Mouse (Mus musculus): ENCODE measurements around the gene Arhgef40. TPM values are rescaled to one million over a fixed set of nuclear protein-coding genes. Genes with fewer than 3 reads are reported as not detected.

The Arhgef40 gene
- polyA plus RNA-seq, 2 experiments: 143 to 220 TPM

DNA sequence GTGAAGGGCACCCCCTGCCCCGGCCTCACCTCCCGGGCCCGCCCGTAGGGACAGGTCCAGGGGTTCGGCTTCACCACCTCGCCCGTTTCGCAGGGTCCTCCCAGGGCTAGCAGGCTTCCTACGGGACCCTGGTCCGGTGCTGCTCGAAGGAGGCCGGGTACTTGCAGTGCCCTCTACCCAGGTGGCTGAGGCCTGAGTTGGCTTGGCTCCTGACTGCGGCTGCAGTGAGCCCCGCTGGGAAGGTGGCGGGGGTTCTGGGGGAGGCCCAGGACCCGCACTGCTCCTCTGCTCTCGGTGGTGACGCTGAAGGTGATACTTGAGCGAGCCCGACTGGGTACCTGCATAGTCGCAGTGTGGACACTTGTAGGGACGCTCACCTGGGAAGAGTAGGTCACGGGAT is 22.3 kb downstream of the Arhgef40 start:
- H3K36me3 ChIP-seq (ENCODE audit: control insufficient read depth, insufficient read depth, low read length): peaks cover 69% of the 10 kb centered on the region
- no peaks in the 10 kb centered on the region for H3K27me3 ChIP-seq (ENCODE audit: control insufficient read depth, insufficient read depth, low read length)
- no peak overlapping the region for H3K9ac ChIP-seq (ENCODE audit: low read depth, low read length, severe bottlenecking)
- H3K4me2 ChIP-seq (replicated peaks; ENCODE audit: low read depth, low read length, severe bottlenecking): no peak overlapping the region
- ATAC-seq (ENCODE audit: low FRiP score, low read depth): no peak
- no peaks in the 10 kb centered on the region for H3K9me3 ChIP-seq (ENCODE audit: control insufficient read depth, low read length)
- 96% methylated on average over 21 of the region's 23 CpGs for WGBS
- no peak for TF ChIP-seq POLR2A (IDR thresholded peaks at IDR 0.05; ENCODE audit: borderline replicate concordance, extremely low read depth, insufficient read depth, insufficient read length)
- DNase-seq (ENCODE audit: low spot score): no peak
- H3K4me1 ChIP-seq (ENCODE audit: control insufficient read depth, insufficient read depth, low read length): peaks cover 14% of the 10 kb centered on the region; the same call in 1 of the 2 replicates
- H3K4me3 ChIP-seq (replicated peaks; ENCODE audit: low read length): no peak overlapping the region
- H3K27ac ChIP-seq (replicated peaks; ENCODE audit: low read depth, low read length): no peak overlapping the region

DNA sequence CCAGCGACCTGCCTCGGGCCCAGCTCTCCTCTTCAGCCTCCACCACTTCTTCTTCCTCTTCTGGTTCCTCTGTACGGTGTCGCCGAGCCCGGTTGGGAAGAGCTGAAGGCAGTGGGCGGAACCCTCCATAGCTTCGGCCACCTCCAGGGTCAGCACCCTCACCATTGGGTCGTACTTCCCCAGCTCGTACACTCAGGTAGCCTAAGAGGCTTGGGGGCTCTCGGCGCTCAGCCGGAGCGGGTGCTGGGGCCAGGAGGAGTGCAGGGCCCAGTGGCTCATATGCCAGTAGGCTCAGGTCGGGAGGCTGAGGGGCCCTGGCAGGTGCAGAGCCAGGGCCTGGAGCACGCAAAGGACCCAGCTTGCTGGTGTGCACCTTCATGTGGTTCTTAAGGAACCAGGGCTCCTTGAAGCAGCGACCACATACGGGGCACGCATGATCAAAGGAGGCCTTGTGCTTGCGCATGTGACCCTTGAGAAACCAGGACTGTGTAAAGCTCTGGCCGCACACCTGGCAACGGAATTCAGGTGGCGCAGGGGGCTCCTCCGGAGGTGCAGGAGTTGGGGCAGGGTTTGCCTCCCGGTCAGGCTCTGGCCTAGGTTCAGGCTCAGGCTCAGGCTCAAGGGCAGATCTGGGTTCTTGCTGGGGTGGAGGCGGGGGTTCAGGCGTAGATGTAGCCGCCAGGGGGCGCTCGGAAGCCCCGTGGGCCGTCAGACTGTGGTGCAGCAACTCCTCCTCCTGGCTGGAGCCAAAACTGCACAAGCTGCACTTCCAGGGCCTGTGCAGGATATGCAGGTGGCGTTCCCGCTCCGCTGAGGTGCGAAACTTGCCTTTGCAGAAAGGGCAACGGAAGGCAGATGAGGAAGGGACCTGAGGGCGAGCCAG is 24.0 kb downstream of the Arhgef40 start:
- WGBS: 57% methylated on average over 37 of the region's 38 CpGs
- no peak overlapping the region for H3K9ac ChIP-seq (ENCODE audit: low read depth, low read length, severe bottlenecking)
- H3K36me3 ChIP-seq (ENCODE audit: control insufficient read depth, insufficient read depth, low read length): peaks cover 51% of the 10 kb centered on the region
- peak overlapping the region; percentile 21 for H3K4me2 ChIP-seq (replicated peaks; ENCODE audit: low read depth, low read length, severe bottlenecking)
- TF ChIP-seq POLR2A (IDR thresholded peaks at IDR 0.05; ENCODE audit: borderline replicate concordance, extremely low read depth, insufficient read depth, insufficient read length): no peak
- H3K9me3 ChIP-seq (ENCODE audit: control insufficient read depth, low read length): no peaks in the 10 kb centered on the region
- H3K27ac ChIP-seq (replicated peaks; ENCODE audit: low read depth, low read length): no peak overlapping the region
- DNase-seq (ENCODE audit: low spot score) (peak; percentile 75), ATAC-seq (ENCODE audit: low FRiP score, low read depth) (peak; percentile 73)
- no peak overlapping the region for H3K4me3 ChIP-seq (replicated peaks; ENCODE audit: low read length)
- H3K4me1 ChIP-seq (ENCODE audit: control insufficient read depth, insufficient read depth, low read length): peaks cover 24% of the 10 kb centered on the region
- no peaks in the 10 kb centered on the region for H3K27me3 ChIP-seq (ENCODE audit: control insufficient read depth, insufficient read depth, low read length)

- peaks cover 25% of the 10 kb centered on the region for H3K4me1 ChIP-seq (ENCODE audit: control insufficient read depth, insufficient read depth, low read length)
- no peaks in the 10 kb centered on the region for H3K27me3 ChIP-seq (ENCODE audit: control insufficient read depth, insufficient read depth, low read length)
- H3K9me3 ChIP-seq (ENCODE audit: control insufficient read depth, low read length): no peaks in the 10 kb centered on the region
- no peak overlapping the region for H3K27ac ChIP-seq (replicated peaks; ENCODE audit: low read depth, low read length)
- no peak for TF ChIP-seq POLR2A (IDR thresholded peaks at IDR 0.05; ENCODE audit: borderline replicate concordance, extremely low read depth, insufficient read depth, insufficient read length)
- H3K4me2 ChIP-seq (replicated peaks; ENCODE audit: low read depth, low read length, severe bottlenecking): peak overlapping the region; percentile 21
- 59% methylated on average over 26 of the region's 26 CpGs for WGBS
- ATAC-seq (ENCODE audit: low FRiP score, low read depth) (no peak), DNase-seq (ENCODE audit: low spot score) (no peak)
- no peak overlapping the region for H3K9ac ChIP-seq (ENCODE audit: low read depth, low read length, severe bottlenecking)
- H3K36me3 ChIP-seq (ENCODE audit: control insufficient read depth, insufficient read depth, low read length): peaks cover 43% of the 10 kb centered on the region
- no peak overlapping the region for H3K4me3 ChIP-seq (replicated peaks; ENCODE audit: low read length)
Measured at GRCm38 (mm10) chr14:52009361-52009760, 24.8 kb downstream of the Arhgef40 start.

- Histone ChIP-seq H3K9me3 (ENCODE audit: control insufficient read depth, low read length) (no peaks in the 10 kb centered on the region), H3K9ac (ENCODE audit: low read depth, low read length, severe bottlenecking) (no peak overlapping the region), H3K27me3 (ENCODE audit: control insufficient read depth, insufficient read depth, low read length) (no peaks in the 10 kb centered on the region), H3K36me3 (ENCODE audit: control insufficient read depth, insufficient read depth, low read length) (peaks cover 38% of the 10 kb centered on the region), H3K4me3 (replicated peaks; ENCODE audit: low read length) (no peak overlapping the region), H3K4me1 (ENCODE audit: control insufficient read depth, insufficient read depth, low read length) (peaks cover 25% of the 10 kb centered on the region), H3K27ac (replicated peaks; ENCODE audit: low read depth, low read length) (no peak overlapping the region), H3K4me2 (replicated peaks; ENCODE audit: low read depth, low read length, severe bottlenecking) (no peak overlapping the region; the same call in 1 of the 2 replicates)
- WGBS: 67% methylated on average over 6 of the region's 6 CpGs
- TF ChIP-seq POLR2A (IDR thresholded peaks at IDR 0.05; ENCODE audit: borderline replicate concordance, extremely low read depth, insufficient read depth, insufficient read length): no peak
- ATAC-seq (ENCODE audit: low FRiP score, low read depth) (no peak), DNase-seq (ENCODE audit: low spot score) (no peak)
Measured at GRCm38 (mm10) chr14:52009841-52010240, 25.3 kb downstream of the Arhgef40 start.

- Histone ChIP-seq H3K4me2 (replicated peaks; ENCODE audit: low read depth, low read length, severe bottlenecking) (peak overlapping the region; percentile 39), H3K9me3 (ENCODE audit: control insufficient read depth, low read length) (no peaks in the 10 kb centered on the region), H3K9ac (ENCODE audit: low read depth, low read length, severe bottlenecking) (0 out of 2 replicates have a peak overlapping the region, but pooled peaks have one; percentile 2), H3K27ac (replicated peaks; ENCODE audit: low read depth, low read length) (no peak overlapping the region), H3K36me3 (ENCODE audit: control insufficient read depth, insufficient read depth, low read length) (peaks cover 31% of the 10 kb centered on the region), H3K4me1 (ENCODE audit: control insufficient read depth, insufficient read depth, low read length) (peaks cover 29% of the 10 kb centered on the region), H3K27me3 (ENCODE audit: control insufficient read depth, insufficient read depth, low read length) (no peaks in the 10 kb centered on the region), H3K4me3 (replicated peaks; ENCODE audit: low read length) (no peak overlapping the region)
- no peak for TF ChIP-seq POLR2A (IDR thresholded peaks at IDR 0.05; ENCODE audit: borderline replicate concordance, extremely low read depth, insufficient read depth, insufficient read length)
- ATAC-seq (ENCODE audit: low FRiP score, low read depth) (peak; percentile 10; the same call in 1 of the 2 replicates), DNase-seq (ENCODE audit: low spot score) (peak; percentile 32)
- WGBS: 8% methylated on average over 9 of the region's 9 CpGs
Measured at GRCm38 (mm10) chr14:52010446-52011111, 26.1 kb downstream of the Arhgef40 start.

Data from limb, embryonic 14.5 days (tissue).